Mouse (Mus musculus): ENCODE data around the gene Gm20547. TPM values are rescaled to one million over a fixed set of nuclear protein-coding genes. Genes with fewer than 3 reads are reported as not detected.

Gene Gm20547
- polyA plus RNA-seq, 1 experiment: not detected

GRCm38 (mm10) chr17:34808599-34809205, 73.1 kb downstream of the Gm20547 start:
- Histone ChIP-seq H3K4me3 (ENCODE audit: control insufficient read depth, low read depth, low read length) (no peak overlapping the region), H3K27ac (ENCODE audit: control insufficient read depth, insufficient read depth, low read depth, low read length) (no peak overlapping the region), H3K4me1 (ENCODE audit: control insufficient read depth, insufficient read depth, low read length) (no peaks in the 10 kb centered on the region; the same call in 1 of the 2 replicates), H3K36me3 (ENCODE audit: control insufficient read depth, insufficient read depth, low read length) (no peaks in the 10 kb centered on the region), H3K27me3 (ENCODE audit: control insufficient read depth, insufficient read depth, low read length) (no peaks in the 10 kb centered on the region)
- no peak for TF ChIP-seq CTCF (IDR thresholded peaks at IDR 0.05; ENCODE audit: control insufficient read depth, insufficient read depth, insufficient replicate concordance, low read depth, low read length)
- no peak for TF ChIP-seq POLR2A (IDR thresholded peaks at IDR 0.05; ENCODE audit: control insufficient read depth, low read depth, low read length)

GRCm38 (mm10) chr17:34807176-34807575, 74.7 kb downstream of the Gm20547 start:
- H3K27me3 ChIP-seq (ENCODE audit: control insufficient read depth, insufficient read depth, low read length): no peaks in the 10 kb centered on the region
- TF ChIP-seq POLR2A (IDR thresholded peaks at IDR 0.05; ENCODE audit: control insufficient read depth, low read depth, low read length) (no peak), CTCF (IDR thresholded peaks at IDR 0.05; ENCODE audit: control insufficient read depth, insufficient read depth, insufficient replicate concordance, low read depth, low read length) (no peak)
- H3K4me1 ChIP-seq (ENCODE audit: control insufficient read depth, insufficient read depth, low read length): no peaks in the 10 kb centered on the region
- no peak overlapping the region for H3K27ac ChIP-seq (ENCODE audit: control insufficient read depth, insufficient read depth, low read depth, low read length)
- no peak overlapping the region for H3K4me3 ChIP-seq (ENCODE audit: control insufficient read depth, low read depth, low read length)
- H3K36me3 ChIP-seq (ENCODE audit: control insufficient read depth, insufficient read depth, low read length): no peaks in the 10 kb centered on the region

Other genes with a start within 250 kb of the Gm20547 start
- 156 and 172 TPM in 2 replicates for gene Fkbpl, start 237.3 kb downstream of the Gm20547 start, polyA plus RNA-seq (2012; rRNA removed)
- gene Atf6b, start 234.9 kb downstream of the Gm20547 start, polyA plus RNA-seq (2012; rRNA removed): 27.9 and 28.4 TPM in 2 replicates
- gene Tnxb, start 211.5 kb downstream of the Gm20547 start, polyA plus RNA-seq (2012; rRNA removed): 0.77 and 1.9 TPM in 2 replicates
- gene C4b, start 138.2 kb downstream of the Gm20547 start, polyA plus RNA-seq (2012; rRNA removed): 15.0 and 17.6 TPM in 2 replicates
- 1.1 and 1.4 TPM in 2 replicates for gene Cyp21a1, start 77.5 kb downstream of the Gm20547 start, polyA plus RNA-seq (2012; rRNA removed)
- gene Stk19, start 45.1 kb downstream of the Gm20547 start, polyA plus RNA-seq (2012; rRNA removed): 41.3 and 46.3 TPM in 2 replicates
- gene Dxo, start 45.0 kb downstream of the Gm20547 start, polyA plus RNA-seq (2012; rRNA removed): 51.3 and 61.0 TPM in 2 replicates
- 137 and 142 TPM in 2 replicates for gene Skiv2l, start 31.8 kb downstream of the Gm20547 start, polyA plus RNA-seq (2012; rRNA removed)
- gene Nelfe, start 31.7 kb downstream of the Gm20547 start, polyA plus RNA-seq (2012; rRNA removed): 173 and 180 TPM in 2 replicates
- 1.1 and 1.2 TPM in 2 replicates for gene Cfb, start 19.5 kb downstream of the Gm20547 start, polyA plus RNA-seq (2012; rRNA removed)
- 4.0 and 4.7 TPM in 2 replicates for gene Zbtb12, start 2.6 kb downstream of the Gm20547 start, polyA plus RNA-seq (2012; rRNA removed)
- gene C2, start 16.2 kb upstream of the Gm20547 start, polyA plus RNA-seq (2012; rRNA removed): 14.8 and 15.3 TPM in 2 replicates
- gene Ehmt2, start 16.4 kb upstream of the Gm20547 start, polyA plus RNA-seq (2012; rRNA removed): 344 and 384 TPM in 2 replicates
- 0.52 and 2.2 TPM in 2 replicates for gene Slc44a4, start 32.4 kb upstream of the Gm20547 start, polyA plus RNA-seq (2012; rRNA removed)
- gene Neu1, start 49.2 kb upstream of the Gm20547 start, polyA plus RNA-seq (2012; rRNA removed): 4.1 and 7.9 TPM in 2 replicates
- gene Hspa1b, start 77.2 kb upstream of the Gm20547 start, polyA plus RNA-seq (2012; rRNA removed): 2.6 and 5.2 TPM in 2 replicates
- gene Gm20481, start 87.9 kb upstream of the Gm20547 start, polyA plus RNA-seq (2012; rRNA removed): not detected in 2 replicates
- 4.4 and 5.5 TPM in 2 replicates for gene Hspa1a, start 90.1 kb upstream of the Gm20547 start, polyA plus RNA-seq (2012; rRNA removed)
- gene Hspa1l, start 90.7 kb upstream of the Gm20547 start, polyA plus RNA-seq (2012; rRNA removed): 718 and 731 TPM in 2 replicates
- gene Lsm2, start 99.8 kb upstream of the Gm20547 start, polyA plus RNA-seq (2012; rRNA removed): 480 and 579 TPM in 2 replicates
- 261 and 309 TPM in 2 replicates for gene Vars, start 118.9 kb upstream of the Gm20547 start, polyA plus RNA-seq (2012; rRNA removed)
- gene Vwa7, start 134.5 kb upstream of the Gm20547 start, polyA plus RNA-seq (2012; rRNA removed): 0.65 and 0.84 TPM in 2 replicates
- gene Sapcd1, start 146.0 kb upstream of the Gm20547 start, polyA plus RNA-seq (2012; rRNA removed): 3.5 and 3.8 TPM in 2 replicates
- gene Msh5, start 164.7 kb upstream of the Gm20547 start, polyA plus RNA-seq (2012; rRNA removed): 19.3 and 20.4 TPM in 2 replicates
- gene Clic1, start 167.9 kb upstream of the Gm20547 start, polyA plus RNA-seq (2012; rRNA removed): 24.1 and 24.8 TPM in 2 replicates
- 11.1 and 14.4 TPM in 2 replicates for gene Ddah2, start 177.0 kb upstream of the Gm20547 start, polyA plus RNA-seq (2012; rRNA removed)
- 117 and 146 TPM in 2 replicates for gene Ly6g6c, start 183.3 kb upstream of the Gm20547 start, polyA plus RNA-seq (2012; rRNA removed)
- gene Mpig6b, start 184.1 kb upstream of the Gm20547 start, polyA plus RNA-seq (2012; rRNA removed): 3.4 and 3.7 TPM in 2 replicates
- gene Ly6g6e, start 194.9 kb upstream of the Gm20547 start, polyA plus RNA-seq (2012; rRNA removed): 0.78 and 0.95 TPM in 2 replicates
- 0.85 and 0.99 TPM in 2 replicates for gene Ly6g6d, start 196.0 kb upstream of the Gm20547 start, polyA plus RNA-seq (2012; rRNA removed)
- 1.1 and 1.2 TPM in 2 replicates for gene Ly6g6f, start 203.6 kb upstream of the Gm20547 start, polyA plus RNA-seq (2012; rRNA removed)
- 121 and 141 TPM in 2 replicates for gene Abhd16a, start 207.2 kb upstream of the Gm20547 start, polyA plus RNA-seq (2012; rRNA removed)
- 0.54 TPM in 1 of 2 replicates, not detected in the other for gene Ly6g5c, start 226.2 kb upstream of the Gm20547 start, polyA plus RNA-seq (2012; rRNA removed)
- gene Ly6g5b, start 233.4 kb upstream of the Gm20547 start, polyA plus RNA-seq (2012; rRNA removed): 2.9 and 3.1 TPM in 2 replicates
- gene Gpank1, start 239.4 kb upstream of the Gm20547 start, polyA plus RNA-seq (2012; rRNA removed): 70.0 and 73.6 TPM in 2 replicates
- gene Csnk2b, start 240.0 kb upstream of the Gm20547 start, polyA plus RNA-seq (2012; rRNA removed): 3,095 and 3,228 TPM in 2 replicates
- gene D17H6S53E, start 244.3 kb upstream of the Gm20547 start, polyA plus RNA-seq (2012; rRNA removed): 0.91 and 2.5 TPM in 2 replicates

Data from testis, adult 2 months (tissue).